Mouse (Mus musculus) E14TG2a.4 (cell line): ENCODE data around the gene Cxcl9.

ENCODE experiments used
- CTCF ChIP-seq: conservative IDR thresholded peaks from 2 replicates; pipeline ENCODE4 v1.5.1; 2014; ENCODE audit warnings: low read length
- NANOG ChIP-seq: IDR thresholded peaks from 2 replicates; pipeline ENCODE4 v1.6.1; 2014; ENCODE audit warnings: borderline replicate concordance, low read length, mixed read lengths
- POU5F1 ChIP-seq: IDR thresholded peaks from 2 replicates; pipeline ENCODE4 v1.6.1; 2014; ENCODE audit warnings: low read length, borderline replicate concordance

DNA sequence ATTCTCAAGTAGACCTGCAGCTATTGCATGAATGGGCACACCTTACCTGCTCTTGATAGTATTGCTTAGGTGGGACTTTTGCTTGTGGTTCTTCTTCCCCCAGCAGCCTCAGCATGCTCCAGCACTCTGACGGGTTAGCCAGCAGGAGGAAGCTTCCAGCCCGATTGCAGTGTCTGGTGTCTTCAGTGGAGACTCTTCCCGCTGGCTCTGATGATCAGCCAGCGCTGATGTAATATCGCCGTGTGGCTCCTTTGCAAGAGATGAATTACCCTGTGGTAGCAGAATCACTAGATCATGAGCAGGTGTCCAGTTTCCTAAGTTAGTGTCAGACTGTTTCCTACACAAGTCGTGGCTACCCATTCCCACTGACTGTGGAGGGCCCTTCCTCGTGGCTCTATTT is 17.1 kb upstream of the Cxcl9 start:
- TF ChIP-seq CTCF = no peak
- no peak for TF ChIP-seq NANOG
- no peak for TF ChIP-seq POU5F1
